Mouse (Mus musculus): ENCODE data around the gene Akp3. TPM values are rescaled to one million over a fixed set of nuclear protein-coding genes. Genes with fewer than 3 reads are reported as not detected.

Gene Akp3
- not detected for polyA plus RNA-seq (2017; shearing (Covaris generic))

DNA sequence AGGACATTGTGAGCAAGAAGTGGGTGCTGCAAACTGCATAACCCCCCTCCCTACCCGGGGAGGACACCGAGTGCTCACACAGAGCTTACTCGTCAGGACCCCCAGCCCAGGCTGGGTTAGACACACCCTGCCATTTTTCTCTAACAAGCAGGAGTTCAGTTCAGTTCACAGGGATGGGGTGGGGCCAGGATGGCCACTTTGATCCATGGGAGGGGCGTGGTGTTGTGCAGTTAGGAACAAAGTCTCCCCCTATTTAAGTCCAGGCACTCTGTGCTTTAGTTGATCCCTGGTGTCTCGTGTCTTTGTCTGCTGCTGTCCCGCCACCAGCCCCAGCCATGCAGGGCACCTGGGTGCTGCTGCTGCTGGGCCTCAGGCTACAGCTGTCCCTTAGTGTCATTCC lies at the start of gene Akp3:
Akp3 (plus strand) TSS at position 301 of the 400 bp plus-strand sequence.

DNA sequence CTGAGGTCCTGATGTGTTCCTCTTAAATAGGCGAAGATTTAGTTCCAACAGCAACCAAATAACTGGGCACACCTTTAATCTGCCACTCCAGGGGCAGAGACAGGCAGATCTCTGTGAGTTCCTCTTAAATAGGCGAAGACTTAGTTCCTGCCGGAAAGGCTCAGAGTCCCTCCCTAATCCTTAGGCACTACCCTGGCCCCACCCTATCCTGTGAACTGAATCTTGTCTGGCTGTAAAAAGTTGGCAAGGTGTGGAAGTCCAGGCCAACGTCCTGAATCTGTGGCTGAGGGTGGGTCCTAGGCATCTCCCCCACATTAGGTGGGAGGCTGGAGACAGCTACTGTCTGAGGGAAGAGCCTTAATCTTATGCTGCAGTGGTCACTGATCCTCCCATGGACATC lies 34.9 kb upstream of the Akp3 start, which contains the start of gene Alppl2:
Alppl2 (minus strand) TSS at position 101 of the 400 bp plus-strand sequence.

DNA sequence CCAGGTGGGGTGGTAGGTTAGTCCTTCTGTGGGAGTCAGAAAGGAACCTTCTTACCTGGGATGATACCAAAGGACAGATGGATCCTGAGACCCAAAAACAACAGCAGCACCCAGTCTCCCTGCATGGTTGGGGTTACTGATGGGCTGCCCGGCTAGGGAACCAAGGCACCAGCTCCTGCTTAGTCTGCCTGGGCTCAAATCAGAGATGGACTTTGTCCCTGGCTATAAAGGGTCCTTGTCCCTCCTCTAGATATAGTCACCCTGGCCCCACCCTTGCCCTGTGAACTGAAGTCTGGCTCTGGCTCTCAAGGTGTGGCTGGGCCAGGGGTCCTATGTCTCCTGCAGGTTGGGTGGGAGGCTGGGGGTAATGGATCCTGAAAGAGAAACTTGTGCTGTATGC lies 23.4 kb upstream of the Akp3 start, which contains the start of gene Alpi:
Alpi (minus strand) TSS at position 196 of the 400 bp plus-strand sequence.

DNA sequence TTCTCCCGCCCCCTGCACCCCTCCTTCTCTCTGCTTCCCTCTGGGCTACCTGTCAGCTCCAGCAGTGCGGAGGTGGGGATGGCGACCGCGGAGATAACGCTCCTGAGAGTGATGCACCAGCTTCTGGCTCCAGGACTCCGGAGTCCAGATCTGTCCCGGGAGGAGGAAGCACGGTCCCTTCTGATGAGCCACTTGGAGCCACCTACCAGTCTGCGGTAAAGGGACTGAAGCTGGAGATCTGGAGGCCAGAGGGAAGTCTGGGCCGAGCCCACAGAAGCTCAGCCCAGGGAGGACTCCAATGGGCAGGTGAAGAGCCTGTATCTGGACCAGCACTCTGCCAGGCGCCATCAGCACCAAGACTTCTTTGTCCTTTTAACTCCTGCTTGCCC lies 31.4 kb downstream of the Akp3 start, which contains the start of gene Ecel1:
Ecel1 (minus strand) TSS at position 323 of the 389 bp plus-strand sequence.

Other genes with a start within 250 kb of the Akp3 start
- not detected for gene Alppl2, start 35.0 kb upstream of the Akp3 start, polyA plus RNA-seq (2017; shearing (Covaris generic))
- gene Alpi, start 23.4 kb upstream of the Akp3 start, polyA plus RNA-seq (2017; shearing (Covaris generic)), result not detected
- not detected for gene Ecel1, start 31.5 kb downstream of the Akp3 start, polyA plus RNA-seq (2017; shearing (Covaris generic))
- gene Prss56, start 58.3 kb downstream of the Akp3 start, polyA plus RNA-seq (2017; shearing (Covaris generic)), result not detected
- not detected for gene Chrnd, start 65.6 kb downstream of the Akp3 start, polyA plus RNA-seq (2017; shearing (Covaris generic))
- gene Chrng, start 79.7 kb downstream of the Akp3 start, polyA plus RNA-seq (2017; shearing (Covaris generic)), result not detected
- gene Eif4e2, start 88.9 kb downstream of the Akp3 start, polyA plus RNA-seq (2017; shearing (Covaris generic)), result 169 TPM
- not detected for gene Efhd1, start 139.4 kb downstream of the Akp3 start, polyA plus RNA-seq (2017; shearing (Covaris generic))
- gene Gigyf2, start 202.0 kb downstream of the Akp3 start, polyA plus RNA-seq (2017; shearing (Covaris generic)), result 66.0 TPM